Mouse (Mus musculus) forebrain, embryonic 12.5 days (tissue): Measurements from ENCODE around the gene Tnni3k. TPM values are rescaled to one million over a fixed set of nuclear protein-coding genes. Genes with fewer than 3 reads are reported as not detected.

ENCODE experiments used
- ATAC-seq: fragments of 200-750 bp; cut with Nextera tagmentation; 2 replicates; pipeline ENCODE4 v1.8.0; 2017; ENCODE audit warnings: moderate TSS enrichment; ENCODE audit not compliant: low FRiP score
- H3K27ac ChIP-seq: fragments of 300-500 bp; sonication (generic); 2 replicates; pipeline ENCODE4 v1.5.1; 2016; ENCODE audit warnings: mild to moderate bottlenecking
- H3K27me3 ChIP-seq: fragments of 300-500 bp; sonication (generic); 2 replicates; pipeline ENCODE4 v1.6.1; 2016; ENCODE audit warnings: mild to moderate bottlenecking
- H3K36me3 ChIP-seq: fragments of 300-500 bp; sonication (generic); replicated peaks from 2 replicates; pipeline ENCODE4 v1.6.1; 2016; ENCODE audit warnings: mild to moderate bottlenecking
- H3K4me1 ChIP-seq: fragments of 300-500 bp; sonication (generic); 2 replicates; pipeline ENCODE4 v1.6.1; 2016
- H3K4me2 ChIP-seq: fragments of 300-500 bp; sonication (generic); 2 replicates; pipeline ENCODE4 v1.6.1; 2016; ENCODE audit warnings: mild to moderate bottlenecking, moderate library complexity
- H3K4me3 ChIP-seq: fragments of 300-500 bp; sonication (generic); replicated peaks from 2 replicates; pipeline ENCODE4 v1.5.1; 2016; ENCODE audit warnings: mild to moderate bottlenecking
- H3K9ac ChIP-seq: fragments of 300-500 bp; sonication (generic); 2 replicates; pipeline ENCODE4 v1.6.1; 2016; ENCODE audit warnings: mild to moderate bottlenecking
- H3K9me3 ChIP-seq: fragments of 300-500 bp; sonication (generic); 2 replicates; pipeline ENCODE4 v1.6.1; 2016
- WGBS: fragments of 180-500 bp; shearing (Covaris S2); methylation state at CpG from one replicate; pipeline ENCODE4 v1.1.7; 2016; 5-methylcytosine and 5-hydroxymethylcytosine counted together
- polyA plus RNA-seq: library from polyadenylated mRNA; unstranded; fragments of >200 nt; fragmentation: Nextera tagmentation; extraction: Ambion mirVana; gene quantifications from 2 replicates; pipeline ENCODE4 v1.2.1, GENCODE M21; 2016

Tnni3k gene
- polyA plus RNA-seq, 1 experiment from 2014 or later: not detected

DNA sequence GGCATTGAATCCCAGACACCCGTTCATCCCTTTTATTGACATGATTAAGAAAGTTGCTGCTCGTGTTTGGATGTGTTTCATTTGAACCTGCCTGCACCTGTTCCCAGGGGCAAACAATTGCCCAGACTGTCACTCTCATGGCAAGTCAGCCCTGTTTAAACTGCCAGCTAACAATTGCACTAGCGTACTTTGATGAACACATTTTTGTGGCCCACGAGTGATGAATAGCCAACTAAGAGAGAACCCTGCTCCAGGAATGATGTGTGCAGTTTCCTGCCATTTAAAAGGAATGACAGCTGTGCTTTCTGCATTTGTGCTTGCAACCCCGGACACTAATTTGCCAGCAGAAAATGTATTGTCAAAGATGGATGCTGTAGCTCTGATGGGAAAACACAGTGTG is 312.3 kb downstream of the Tnni3k start:
- Histone ChIP-seq H3K9ac (no peak overlapping the region), H3K4me2 (no peak overlapping the region), H3K4me1 (peaks cover 5% of the 10 kb centered on the region), H3K27ac (no peak overlapping the region), H3K36me3 (no peaks in the 10 kb centered on the region), H3K27me3 (no peaks in the 10 kb centered on the region), H3K9me3 (no peaks in the 10 kb centered on the region), H3K4me3 (no peak overlapping the region)
- 40% methylated on average over 5 of the region's 5 CpGs for WGBS
- ATAC-seq: peak; percentile 65; the same call in 1 of the 2 replicates

DNA sequence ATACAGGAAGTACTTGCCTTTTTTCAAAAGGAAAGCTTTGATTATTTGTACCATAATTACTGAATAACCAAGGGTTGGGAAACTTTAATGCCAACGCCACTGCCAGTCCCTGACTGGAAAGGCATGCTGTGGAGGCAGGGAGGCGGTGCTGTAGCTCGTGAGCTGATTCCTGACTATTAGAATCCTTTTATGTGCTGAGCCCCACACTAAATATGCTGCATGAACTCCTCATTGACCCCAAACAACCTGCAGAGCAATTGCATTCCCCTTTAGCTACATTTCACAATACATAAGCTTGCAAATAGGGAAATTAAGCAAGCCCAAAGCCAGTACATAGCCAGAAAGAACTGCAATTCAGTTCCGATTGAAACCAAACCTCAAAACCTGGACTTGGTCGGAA is 313.7 kb downstream of the Tnni3k start:
- H3K9ac ChIP-seq: no peak overlapping the region
- no peak overlapping the region for H3K27ac ChIP-seq
- peaks cover 5% of the 10 kb centered on the region for H3K4me1 ChIP-seq
- no peaks in the 10 kb centered on the region for H3K27me3 ChIP-seq
- 55% methylated on average over 5 of the region's 5 CpGs for WGBS
- H3K4me2 ChIP-seq: no peak overlapping the region
- no peak overlapping the region for H3K4me3 ChIP-seq
- no peaks in the 10 kb centered on the region for H3K36me3 ChIP-seq
- no peaks in the 10 kb centered on the region for H3K9me3 ChIP-seq
- ATAC-seq: no peak

Other genes with a start within 250 kb of the Tnni3k start
- 21.4 and 22.0 TPM in 2 replicates for gene Fpgt, start 38.0 kb upstream of the Tnni3k start, polyA plus RNA-seq
- 0.97 and 1.1 TPM in 2 replicates for gene Lrriq3, start 38.0 kb upstream of the Tnni3k start, polyA plus RNA-seq